Mouse (Mus musculus) megakaryocyte, embryonic 14.5 days (primary cell): ENCODE data around the gene Fbxl12.

ENCODE experiments used
- FLI1 ChIP-seq: IDR thresholded peaks from 2 replicates; pipeline ENCODE4 v1.6.1; 2012; ENCODE audit warnings: low read length, inconsistent platforms, mixed read lengths
- GATA1 ChIP-seq: IDR thresholded peaks from 3 replicates; pipeline ENCODE4 v1.6.1; 2012; ENCODE audit warnings: mixed read lengths, low read length, inconsistent platforms, borderline replicate concordance

DNA sequence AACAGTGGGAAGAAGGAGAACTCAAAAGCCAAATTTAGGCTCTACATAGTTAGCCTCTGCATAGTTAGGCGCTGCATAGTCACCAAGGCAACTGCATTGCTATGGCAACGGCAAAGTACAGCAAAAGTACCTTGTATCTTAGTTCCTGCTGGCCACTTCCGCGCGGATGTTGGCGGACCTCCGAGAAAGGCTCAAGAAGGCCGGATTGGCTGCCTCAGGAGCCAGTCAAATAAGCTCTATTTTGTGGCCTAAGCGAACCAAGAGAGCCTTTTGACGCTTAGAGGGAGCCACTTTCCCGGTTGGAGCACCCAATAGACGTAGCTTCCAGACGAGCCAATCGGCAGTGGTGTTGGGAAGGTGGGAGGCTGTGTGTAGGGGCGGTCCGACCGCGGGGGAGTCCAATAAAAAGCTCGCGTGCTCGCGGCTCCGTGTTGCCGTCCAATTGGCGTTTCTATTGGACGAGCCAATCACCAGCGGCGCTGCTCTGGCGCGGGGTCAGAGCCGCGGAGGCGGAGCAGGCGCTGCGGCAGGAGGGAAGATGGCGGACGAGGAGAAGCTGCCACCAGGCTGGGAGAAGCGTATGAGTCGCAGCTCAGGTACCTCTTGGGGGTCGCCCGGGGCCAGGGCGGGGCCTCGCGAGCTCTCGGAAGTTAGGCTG is 7.2 kb upstream of the Fbxl12 start, which contains the start of gene Pin1:
- no peak for TF ChIP-seq GATA1
- no peak for TF ChIP-seq FLI1
